Mouse (Mus musculus): Measurements from ENCODE around the gene Nhsl1. TPM values are rescaled to one million over a fixed set of nuclear protein-coding genes. Genes with fewer than 3 reads are reported as not detected.
A peak's percentile ranks its signal among the peaks of the same experiment; 100 is the strongest.

Gene Nhsl1
- total and polyA plus RNA-seq, 2 experiments from 2014 or later = 7.2 to 18.0 TPM

DNA sequence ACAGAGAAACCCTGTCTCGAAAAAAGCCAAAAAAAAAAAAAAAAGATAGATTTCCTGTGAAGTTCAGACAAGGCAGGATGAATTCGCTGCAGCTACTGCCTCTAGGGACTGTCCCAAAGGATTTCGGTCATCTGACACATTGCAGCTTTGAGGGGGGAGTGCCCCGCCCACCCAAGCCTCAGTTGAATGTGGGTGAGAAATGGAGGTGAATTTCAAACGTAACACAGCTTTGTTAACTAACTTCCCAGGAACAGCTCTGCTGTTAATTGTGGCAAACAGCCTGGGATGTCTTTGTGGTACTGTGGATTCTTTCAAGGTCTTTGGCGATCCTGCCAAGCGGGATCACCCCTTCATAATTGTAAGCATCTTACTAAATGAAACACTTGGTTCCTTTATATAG, 67.4 kb downstream of the Nhsl1 start:
- H3K27ac ChIP-seq (ENCODE audit: low read depth, low read length) = no peak overlapping the region
- DNase-seq (ENCODE audit: low spot score) (peak; percentile 54), ATAC-seq (ENCODE audit: low FRiP score) (no peak)
- no peaks in the 10 kb centered on the region for H3K9me3 ChIP-seq (ENCODE audit: low read length)
- no peak for TF ChIP-seq CTCF (IDR thresholded peaks at IDR 0.05)
- no peaks in the 10 kb centered on the region for H3K4me1 ChIP-seq (ENCODE audit: insufficient read depth, low read length)
- H3K36me3 ChIP-seq (ENCODE audit: insufficient read depth, low read length) = no peaks in the 10 kb centered on the region
- 54% methylated on average over 7 of the region's 7 CpGs for WGBS
- H3K9ac ChIP-seq (replicated peaks; ENCODE audit: low read length, poor library complexity, severe bottlenecking) = no peak overlapping the region
- H3K4me3 ChIP-seq (ENCODE audit: low read depth, low read length) = no peak overlapping the region
- no peak overlapping the region for H3K4me2 ChIP-seq (ENCODE audit: low read depth, low read length, poor library complexity, severe bottlenecking)
- no peaks in the 10 kb centered on the region for H3K27me3 ChIP-seq (ENCODE audit: insufficient read depth, low read length)

- peak; percentile 78 for TF ChIP-seq CTCF (IDR thresholded peaks at IDR 0.05)
- Histone ChIP-seq H3K4me1 (ENCODE audit: insufficient read depth, low read length) (no peaks in the 10 kb centered on the region), H3K9ac (replicated peaks; ENCODE audit: low read length, poor library complexity, severe bottlenecking) (no peak overlapping the region), H3K4me3 (ENCODE audit: low read depth, low read length) (no peak overlapping the region), H3K27me3 (ENCODE audit: insufficient read depth, low read length) (no peaks in the 10 kb centered on the region), H3K36me3 (ENCODE audit: insufficient read depth, low read length) (no peaks in the 10 kb centered on the region), H3K4me2 (ENCODE audit: low read depth, low read length, poor library complexity, severe bottlenecking) (peak overlapping the region; percentile 32; the same call in 1 of the 2 replicates), H3K9me3 (ENCODE audit: low read length) (no peaks in the 10 kb centered on the region), H3K27ac (ENCODE audit: low read depth, low read length) (no peak overlapping the region)
- peak; percentile 95 for DNase-seq (ENCODE audit: low spot score)
- 27% methylated on average over 10 of the region's 10 CpGs for WGBS
- peak; percentile 61 for ATAC-seq (ENCODE audit: low FRiP score)
These were observed 70.2 kb downstream of the Nhsl1 start for GRCm38 (mm10) chr10:18388784-18389575.

- no peak overlapping the region for H3K4me2 ChIP-seq (ENCODE audit: low read depth, low read length, poor library complexity, severe bottlenecking)
- DNase-seq (ENCODE audit: low spot score) (no peak), ATAC-seq (ENCODE audit: low FRiP score) (no peak)
- no peak overlapping the region for H3K9ac ChIP-seq (replicated peaks; ENCODE audit: low read length, poor library complexity, severe bottlenecking)
- no peaks in the 10 kb centered on the region for H3K36me3 ChIP-seq (ENCODE audit: insufficient read depth, low read length)
- TF ChIP-seq CTCF (IDR thresholded peaks at IDR 0.05) = no peak
- H3K4me3 ChIP-seq (ENCODE audit: low read depth, low read length) = no peak overlapping the region
- no peaks in the 10 kb centered on the region for H3K27me3 ChIP-seq (ENCODE audit: insufficient read depth, low read length)
- H3K27ac ChIP-seq (ENCODE audit: low read depth, low read length) = no peak overlapping the region
- no peaks in the 10 kb centered on the region for H3K9me3 ChIP-seq (ENCODE audit: low read length)
- no peaks in the 10 kb centered on the region for H3K4me1 ChIP-seq (ENCODE audit: insufficient read depth, low read length)
- WGBS = 80% methylated on average over 15 of the region's 15 CpGs
These were observed 71.2 kb downstream of the Nhsl1 start for GRCm38 (mm10) chr10:18390004-18390403.

- no peaks in the 10 kb centered on the region for H3K9me3 ChIP-seq (ENCODE audit: low read length)
- no peak overlapping the region for H3K9ac ChIP-seq (replicated peaks; ENCODE audit: low read length, poor library complexity, severe bottlenecking)
- H3K4me1 ChIP-seq (ENCODE audit: insufficient read depth, low read length) = no peaks in the 10 kb centered on the region
- H3K4me2 ChIP-seq (ENCODE audit: low read depth, low read length, poor library complexity, severe bottlenecking) = no peak overlapping the region
- no peak overlapping the region for H3K27ac ChIP-seq (ENCODE audit: low read depth, low read length)
- no peak overlapping the region for H3K4me3 ChIP-seq (ENCODE audit: low read depth, low read length)
- WGBS = 37% methylated on average over 5 of the region's 5 CpGs
- TF ChIP-seq CTCF (IDR thresholded peaks at IDR 0.05) = peak; percentile 92
- no peaks in the 10 kb centered on the region for H3K27me3 ChIP-seq (ENCODE audit: insufficient read depth, low read length)
- ATAC-seq (ENCODE audit: low FRiP score) (no peak), DNase-seq (ENCODE audit: low spot score) (peak; percentile 83)
- H3K36me3 ChIP-seq (ENCODE audit: insufficient read depth, low read length) = no peaks in the 10 kb centered on the region
These were observed 72.8 kb downstream of the Nhsl1 start for GRCm38 (mm10) chr10:18391608-18392007.

DNA sequence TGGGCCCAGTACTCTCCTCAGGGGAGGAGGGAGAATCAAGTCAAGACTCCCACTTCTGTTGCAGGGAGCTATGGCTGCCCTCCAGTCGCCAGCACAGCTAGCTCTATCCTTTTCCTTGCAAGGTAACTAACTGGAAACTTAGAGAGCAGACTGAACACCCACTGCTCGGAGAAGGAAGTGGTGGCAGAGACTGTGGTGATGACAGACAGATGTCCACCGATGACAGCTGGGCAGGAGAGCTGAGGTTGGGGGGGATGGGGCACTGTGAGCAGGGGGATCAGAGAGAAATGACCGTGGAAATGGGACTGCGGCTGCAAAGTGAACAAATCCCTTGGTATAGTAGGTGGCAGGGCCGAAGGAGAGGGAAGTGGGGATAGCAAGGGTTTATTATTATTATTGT, 73.5 kb downstream of the Nhsl1 start:
- TF ChIP-seq CTCF (IDR thresholded peaks at IDR 0.05) = no peak
- no peak overlapping the region for H3K4me3 ChIP-seq (ENCODE audit: low read depth, low read length)
- H3K27me3 ChIP-seq (ENCODE audit: insufficient read depth, low read length) = no peaks in the 10 kb centered on the region
- no peak overlapping the region for H3K9ac ChIP-seq (replicated peaks; ENCODE audit: low read length, poor library complexity, severe bottlenecking)
- H3K36me3 ChIP-seq (ENCODE audit: insufficient read depth, low read length) = no peaks in the 10 kb centered on the region
- H3K27ac ChIP-seq (ENCODE audit: low read depth, low read length) = no peak overlapping the region
- no peak for DNase-seq (ENCODE audit: low spot score)
- no peak for ATAC-seq (ENCODE audit: low FRiP score)
- no peaks in the 10 kb centered on the region for H3K4me1 ChIP-seq (ENCODE audit: insufficient read depth, low read length)
- no peak overlapping the region for H3K4me2 ChIP-seq (ENCODE audit: low read depth, low read length, poor library complexity, severe bottlenecking)
- WGBS = 71% methylated on average over 6 of the region's 6 CpGs
- no peaks in the 10 kb centered on the region for H3K9me3 ChIP-seq (ENCODE audit: low read length)

DNA sequence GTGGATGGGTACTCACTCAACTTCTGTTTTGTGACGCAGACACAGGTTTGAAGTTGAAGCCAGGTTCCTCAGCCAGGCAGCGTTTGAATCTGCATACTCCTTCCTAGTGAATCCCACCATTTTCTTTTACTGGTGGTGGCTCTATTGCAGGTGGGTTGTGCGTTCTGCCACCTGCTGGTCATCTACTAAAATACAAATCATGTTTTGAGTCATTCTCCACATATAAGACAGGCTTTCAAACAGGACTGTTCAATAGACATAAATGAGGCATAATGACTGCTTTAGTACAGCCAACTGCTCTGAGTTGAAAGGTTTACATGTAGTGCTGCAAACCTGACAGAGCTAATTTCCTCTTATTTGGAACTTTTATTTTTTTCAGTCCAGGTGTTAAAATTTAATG, 75.0 kb downstream of the Nhsl1 start:
- H3K36me3 ChIP-seq (ENCODE audit: insufficient read depth, low read length) = no peaks in the 10 kb centered on the region
- H3K4me1 ChIP-seq (ENCODE audit: insufficient read depth, low read length) = no peaks in the 10 kb centered on the region
- H3K27me3 ChIP-seq (ENCODE audit: insufficient read depth, low read length) = no peaks in the 10 kb centered on the region
- H3K9ac ChIP-seq (replicated peaks; ENCODE audit: low read length, poor library complexity, severe bottlenecking) = no peak overlapping the region
- no peaks in the 10 kb centered on the region for H3K9me3 ChIP-seq (ENCODE audit: low read length)
- H3K4me3 ChIP-seq (ENCODE audit: low read depth, low read length) = no peak overlapping the region
- 59% methylated on average over 3 of the region's 3 CpGs for WGBS
- no peak overlapping the region for H3K27ac ChIP-seq (ENCODE audit: low read depth, low read length)
- peak; percentile 66 for TF ChIP-seq CTCF (IDR thresholded peaks at IDR 0.05)
- DNase-seq (ENCODE audit: low spot score) (peak; percentile 40), ATAC-seq (ENCODE audit: low FRiP score) (no peak)
- H3K4me2 ChIP-seq (ENCODE audit: low read depth, low read length, poor library complexity, severe bottlenecking) = no peak overlapping the region

All from midbrain, postnatal 0 days (tissue).